Mouse (Mus musculus) thymus, postnatal 25 days (tissue): ENCODE measurements around the gene Rtca.
A peak's percentile ranks its signal among the peaks of the same experiment; 100 is the strongest.

Experiments
- DNase-seq: peaks from one replicate; pipeline ENCODE4 v3.0.0; 2022

Rtca gene

GRCm38 (mm10) chr3:116474602-116475001, 33.4 kb downstream of the Rtca start:
- DNase-seq = no peak

GRCm38 (mm10) chr3:116465709-116466108, 42.3 kb downstream of the Rtca start:
- peak; percentile 15 for DNase-seq

- DNase-seq = no peak
These were observed 43.7 kb downstream of the Rtca start for GRCm38 (mm10) chr3:116464318-116464717.

- DNase-seq = no peak
These were observed 47.0 kb downstream of the Rtca start for GRCm38 (mm10) chr3:116461053-116461452.

GRCm38 (mm10) chr3:116454529-116454928, 53.5 kb downstream of the Rtca start:
- no peak for DNase-seq

- no peak for DNase-seq
These were observed 57.3 kb downstream of the Rtca start for GRCm38 (mm10) chr3:116450741-116451140.

- DNase-seq = no peak
These were observed 63.7 kb downstream of the Rtca start for GRCm38 (mm10) chr3:116444327-116444726.

GRCm38 (mm10) chr3:116442788-116443187, 65.2 kb downstream of the Rtca start:
- no peak for DNase-seq

- no peak for DNase-seq
These were observed 66.3 kb downstream of the Rtca start for GRCm38 (mm10) chr3:116441518-116442205.

GRCm38 (mm10) chr3:116440066-116440997, 67.7 kb downstream of the Rtca start:
- DNase-seq = peak; percentile 50
